Mouse (Mus musculus) testis, adult 2 months (tissue): ENCODE data around the gene Pcnx. TPM values are rescaled to one million over a fixed set of nuclear protein-coding genes. Genes with fewer than 3 reads are reported as not detected.

ENCODE experiments used
- polyA plus RNA-seq: library from polyadenylated mRNA; depleted of rRNA; stranded (reverse); fragments of >200 nt; gene quantifications from 2 replicates; pipeline ENCODE4 v1.2.3, GENCODE M21; 2012; rRNA removed

Pcnx gene
- polyA plus RNA-seq, 1 experiment = 54.2 TPM

Other genes with a start within 250 kb of the Pcnx start
- 25.4 and 30.1 TPM in 2 replicates for gene Ttc9, start 228.8 kb upstream of the Pcnx start, polyA plus RNA-seq
- gene Map3k9, start 78.8 kb upstream of the Pcnx start, polyA plus RNA-seq = 3.2 and 3.3 TPM in 2 replicates